Mouse (Mus musculus) thymus, postnatal 0 days (tissue): ENCODE results near the gene F3. TPM values are rescaled to one million over a fixed set of nuclear protein-coding genes. Genes with fewer than 3 reads are reported as not detected.

ENCODE experiments used
- DNase-seq: peaks from one replicate; pipeline ENCODE4 v3.0.0-alpha.2; 2015; ENCODE audit warnings: low spot score
- polyA plus RNA-seq: library from polyadenylated mRNA; unstranded; fragments of >200 nt; fragmentation: Nextera tagmentation; extraction: Ambion mirVana; gene quantifications from 2 replicates; pipeline ENCODE4 v1.2.1, GENCODE M21; 2015

The F3 gene
- polyA plus RNA-seq, 1 experiment from 2014 or later, result 5.5 TPM

DNA sequence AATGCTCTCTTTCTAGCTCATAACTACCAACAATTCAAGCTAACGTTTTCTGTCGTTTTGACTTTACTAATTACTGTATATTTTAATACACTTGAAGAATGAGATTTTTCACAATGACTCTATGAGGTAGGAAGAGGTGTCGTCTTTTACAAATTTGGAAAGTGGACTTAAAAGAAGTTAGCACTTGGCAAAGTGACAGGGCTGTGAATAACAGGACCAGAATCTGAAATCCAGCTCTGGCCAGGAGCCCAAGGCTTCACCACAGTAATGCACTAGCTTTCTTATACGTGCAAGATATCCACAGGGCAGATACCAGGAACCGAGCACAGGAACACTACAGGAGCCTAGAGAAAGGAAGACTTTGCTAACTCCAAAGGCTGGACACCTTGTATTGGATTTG, 17.2 kb upstream of the F3 start:
- DNase-seq, result no peak

DNA sequence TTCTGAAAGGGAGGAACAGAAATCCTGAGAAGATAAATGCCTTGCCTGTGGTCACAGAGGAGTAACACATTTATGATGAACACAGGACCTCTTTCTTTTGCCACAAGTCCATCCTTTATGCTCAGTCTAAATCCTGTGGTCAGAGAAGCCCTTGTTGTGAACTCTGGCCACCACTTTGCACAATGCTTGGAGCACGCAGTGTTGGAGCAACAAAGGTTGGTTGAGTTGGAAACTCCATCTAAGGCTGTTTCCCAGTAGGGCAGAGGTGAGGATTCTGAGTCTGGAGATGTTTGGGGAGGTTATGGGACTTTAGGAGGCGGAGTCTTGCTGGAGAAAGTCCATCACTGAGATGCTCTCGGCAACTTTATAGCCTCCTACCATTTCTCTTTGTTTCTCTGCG, 16.2 kb upstream of the F3 start:
- DNase-seq, result no peak

GRCm38 (mm10) chr3:121710894-121711531, 12.3 kb upstream of the F3 start:
- DNase-seq, result no peak

- DNase-seq, result no peak
Measured at GRCm38 (mm10) chr3:121712222-121712621, 11.1 kb upstream of the F3 start.

- DNase-seq, result no peak
Measured at GRCm38 (mm10) chr3:121713151-121713701, 10.1 kb upstream of the F3 start.

DNA sequence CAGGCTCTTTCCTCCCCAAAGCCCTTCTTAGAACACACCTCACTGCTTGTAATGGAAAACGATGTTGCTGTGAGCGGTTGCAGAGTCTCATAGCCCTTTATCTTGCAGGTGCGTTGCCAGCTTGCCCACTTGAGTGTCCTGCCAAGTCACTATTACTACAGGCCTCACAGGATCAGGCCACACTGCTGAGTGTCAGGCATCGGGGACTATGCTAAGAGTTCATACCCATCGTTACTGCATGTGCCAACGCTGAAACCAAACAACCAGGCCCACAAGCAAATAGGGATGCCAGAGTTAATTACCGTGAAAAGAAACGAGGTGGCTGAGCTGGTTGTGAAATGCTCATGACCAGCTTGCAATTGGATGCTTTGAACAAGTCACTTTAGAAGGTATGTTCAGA, 9.5 kb upstream of the F3 start:
- no peak for DNase-seq

GRCm38 (mm10) chr3:121714461-121714860, 8.9 kb upstream of the F3 start:
- no peak for DNase-seq

- no peak for DNase-seq
Measured at GRCm38 (mm10) chr3:121715336-121715735, 8.0 kb upstream of the F3 start.

DNA sequence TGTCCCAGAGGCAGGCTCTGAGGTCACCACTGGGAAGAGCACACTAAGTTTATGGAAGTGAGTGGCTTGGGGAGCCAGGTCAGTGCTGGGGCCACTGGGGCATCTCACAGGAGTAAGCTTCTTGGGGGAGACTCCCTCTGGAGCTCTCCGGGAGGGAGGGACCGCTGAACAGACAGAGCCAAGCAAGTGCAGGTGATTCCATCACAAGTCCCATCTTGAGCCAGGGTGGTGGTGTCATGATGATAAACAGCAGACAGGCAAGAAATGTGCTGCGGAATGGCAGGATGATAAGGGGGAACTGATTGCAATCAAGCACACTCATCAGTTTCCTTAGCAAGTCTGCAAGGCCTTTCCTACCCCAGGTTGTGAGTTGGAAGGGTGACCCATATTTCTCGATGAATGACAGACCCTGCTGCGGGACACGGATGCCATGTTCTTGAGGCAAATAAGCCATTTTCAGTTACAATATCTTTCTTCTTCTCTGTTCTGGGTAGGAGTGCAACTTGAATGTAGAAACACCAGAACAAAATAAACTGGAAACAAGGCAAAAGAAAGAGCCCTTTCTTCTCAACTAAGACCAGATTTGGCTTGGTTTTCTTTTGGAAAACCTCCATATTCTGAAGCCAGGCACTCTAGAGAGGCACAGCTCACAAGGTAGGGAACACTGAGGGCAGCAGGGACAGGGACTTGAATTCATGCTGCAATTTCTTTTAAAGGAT, 7.4 kb upstream of the F3 start:
- no peak for DNase-seq

- DNase-seq, result no peak
Measured at GRCm38 (mm10) chr3:121716480-121716879, 6.9 kb upstream of the F3 start.

- no peak for DNase-seq
Measured at GRCm38 (mm10) chr3:121718679-121719078, 4.7 kb upstream of the F3 start.

DNA sequence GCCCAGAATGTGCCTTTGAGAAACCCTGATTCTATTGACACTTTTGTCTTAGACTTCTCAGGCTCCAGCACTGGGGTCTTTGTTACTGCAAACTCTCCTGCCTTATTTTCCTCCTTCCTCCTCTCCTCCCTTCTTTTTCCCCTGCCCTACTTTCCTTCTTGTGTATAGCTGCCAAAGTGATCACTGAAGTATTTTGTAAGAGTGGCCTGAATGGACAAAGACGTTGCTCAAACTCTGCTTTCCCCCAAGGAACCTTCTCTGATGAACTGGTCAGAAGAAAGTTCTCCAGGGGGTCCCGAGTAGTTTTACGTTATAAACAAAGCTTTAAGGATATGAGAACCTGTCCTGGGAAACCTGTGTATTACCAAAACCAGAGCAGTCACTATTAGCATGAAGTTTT, 3.6 kb upstream of the F3 start:
- no peak for DNase-seq

- no peak for DNase-seq
Measured at GRCm38 (mm10) chr3:121720801-121721690, 2.3 kb upstream of the F3 start.

- DNase-seq, result no peak
Measured at GRCm38 (mm10) chr3:121721691-121722070, 1.7 kb upstream of the F3 start.

GRCm38 (mm10) chr3:121723968-121724524, 709 bp downstream of the F3 start:
- no peak for DNase-seq

GRCm38 (mm10) chr3:121724553-121724952, 1.2 kb downstream of the F3 start:
- no peak for DNase-seq

GRCm38 (mm10) chr3:121725651-121726050, 2.3 kb downstream of the F3 start:
- DNase-seq, result no peak

- DNase-seq, result no peak
Measured at GRCm38 (mm10) chr3:121729678-121730077, 6.3 kb downstream of the F3 start.

- DNase-seq, result no peak
Measured at GRCm38 (mm10) chr3:121735542-121735941, 12.2 kb downstream of the F3 start.

DNA sequence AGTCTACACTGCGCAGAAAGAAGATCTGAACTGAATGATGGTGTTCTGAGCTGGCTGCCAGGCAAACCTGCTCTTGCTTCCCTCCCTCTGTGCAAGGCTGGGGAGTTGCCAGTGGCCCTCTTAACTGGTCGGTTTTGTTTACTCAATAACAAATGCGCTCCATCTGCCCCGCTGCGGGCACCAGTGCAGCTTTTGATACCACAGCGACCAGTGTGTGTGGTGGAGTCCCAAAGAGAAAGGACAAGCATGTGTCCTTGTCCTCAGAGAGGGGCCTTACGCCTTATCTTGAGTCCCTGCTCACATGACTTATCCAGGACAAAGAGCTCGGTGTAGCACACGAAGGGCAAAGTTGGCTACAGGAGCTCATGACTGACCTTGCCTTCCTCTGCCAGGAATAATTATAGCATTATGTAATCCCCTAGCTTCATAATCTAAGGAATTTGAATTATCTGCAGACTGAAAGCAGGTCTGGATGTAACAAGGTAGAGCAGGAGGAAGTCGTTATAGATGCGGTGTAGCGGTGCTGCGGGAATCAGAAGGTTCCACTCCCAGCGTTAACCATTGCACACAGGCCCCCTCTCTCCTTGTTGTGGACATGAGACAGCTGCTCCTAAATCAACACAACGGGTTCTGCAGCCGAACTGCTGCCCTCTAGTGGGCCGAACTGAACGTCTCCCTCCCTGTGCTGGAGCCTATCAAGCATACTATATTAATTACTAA, 12.8 kb downstream of the F3 start:
- peak; percentile 68 for DNase-seq

- DNase-seq, result peak; percentile 47
Measured at GRCm38 (mm10) chr3:121737453-121737852, 14.1 kb downstream of the F3 start.
